Mouse (Mus musculus): ENCODE data around the gene Mettl7a1. TPM values are rescaled to one million over a fixed set of nuclear protein-coding genes. Genes with fewer than 3 reads are reported as not detected.

The Mettl7a1 gene
- polyA plus RNA-seq, 2 experiments, result 4.7 to 22.9 TPM

GRCm38 (mm10) chr15:100280626-100281025 is 23.3 kb upstream of the Mettl7a1 start, which contains the start of gene Tmprss12:
TSS of gene Tmprss12 (plus strand) at chr15:100280837.
- Histone ChIP-seq H3K4me1 (replicated peaks; ENCODE audit: control insufficient read depth in 2 of 2, insufficient read depth in 2 of 2, low read length in 1 of 2) (no peaks in the 10 kb centered on the region), H3K4me2 (ENCODE audit: low read depth) (no peak within 1 kb of the TSS), H3K9ac (replicated peaks) (no peak within 1 kb of the TSS), H3K27me3 (ENCODE audit: control insufficient read depth, insufficient read depth, low read length) (no peaks in the 10 kb centered on the region), H3K36me3 (replicated peaks; ENCODE audit: control insufficient read depth, insufficient read depth, low read depth) (no peaks in the 10 kb centered on the region), H3K9me3 (ENCODE audit: control insufficient read depth, low read length) (no peaks in the 10 kb centered on the region), H3K4me3 (ENCODE audit: insufficient read depth in 1 of 2, low read depth in 2 of 2, low read length in 2 of 2) (no peak within 1 kb of the TSS), H3K27ac (no peak within 1 kb of the TSS)
- ATAC-seq (ENCODE audit: insufficient read depth) (no peak), DNase-seq (ENCODE audit: low read depth in 3 of 3, low spot score in 3 of 3) (no peak)
- WGBS (ENCODE audit: insufficient replicate concordance), result 87% methylated on average over 20 of the region's 20 CpGs
- no peak for TF ChIP-seq CTCF (IDR thresholded peaks at IDR 0.05; ENCODE audit: low read depth)
- TF ChIP-seq EP300 (IDR thresholded peaks at IDR 0.05; ENCODE audit: low read depth), result no peak

DNA sequence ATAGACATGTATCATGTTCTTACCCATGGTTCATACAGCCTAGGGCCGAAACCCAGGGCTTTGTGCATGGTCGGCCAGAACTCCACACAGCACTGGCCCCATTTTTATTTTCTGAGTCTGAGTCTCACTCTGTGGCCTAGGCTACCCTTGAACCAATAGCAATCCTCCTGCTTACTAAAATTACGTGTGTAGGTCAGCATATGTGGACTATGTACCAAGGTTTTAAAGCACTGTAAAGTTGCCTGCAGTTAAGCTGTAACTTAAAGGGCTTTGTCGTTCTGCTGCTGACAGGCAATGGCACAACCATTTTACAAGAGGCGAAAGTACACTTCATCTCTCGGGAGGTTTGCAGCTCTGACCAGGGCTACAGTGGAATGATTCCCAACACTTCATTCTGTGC is 15.0 kb upstream of the Mettl7a1 start:
- ATAC-seq (ENCODE audit: insufficient read depth) (no peak), DNase-seq (ENCODE audit: low read depth in 3 of 3, low spot score in 3 of 3) (no peak)
- no peak overlapping the region for H3K9ac ChIP-seq (replicated peaks)
- no peaks in the 10 kb centered on the region for H3K4me1 ChIP-seq (replicated peaks; ENCODE audit: control insufficient read depth in 2 of 2, insufficient read depth in 2 of 2, low read length in 1 of 2)
- no peak overlapping the region for H3K4me3 ChIP-seq (ENCODE audit: insufficient read depth in 1 of 2, low read depth in 2 of 2, low read length in 2 of 2)
- H3K27me3 ChIP-seq (ENCODE audit: control insufficient read depth, insufficient read depth, low read length), result no peaks in the 10 kb centered on the region
- no peak overlapping the region for H3K4me2 ChIP-seq (ENCODE audit: low read depth)
- TF ChIP-seq EP300 (IDR thresholded peaks at IDR 0.05; ENCODE audit: low read depth) (no peak), CTCF (IDR thresholded peaks at IDR 0.05; ENCODE audit: low read depth) (no peak)
- no peaks in the 10 kb centered on the region for H3K9me3 ChIP-seq (ENCODE audit: control insufficient read depth, low read length)
- no peaks in the 10 kb centered on the region for H3K36me3 ChIP-seq (replicated peaks; ENCODE audit: control insufficient read depth, insufficient read depth, low read depth)
- H3K27ac ChIP-seq, result no peak overlapping the region
- 77% methylated on average over 6 of the region's 6 CpGs for WGBS (ENCODE audit: insufficient replicate concordance)

GRCm38 (mm10) chr15:100290858-100291257 is 13.1 kb upstream of the Mettl7a1 start:
- WGBS (ENCODE audit: insufficient replicate concordance), result 64% methylated on average over 5 of the region's 5 CpGs
- no peaks in the 10 kb centered on the region for H3K27me3 ChIP-seq (ENCODE audit: control insufficient read depth, insufficient read depth, low read length)
- ATAC-seq (ENCODE audit: insufficient read depth) (no peak), DNase-seq (ENCODE audit: low read depth in 3 of 3, low spot score in 3 of 3) (no peak)
- TF ChIP-seq CTCF (IDR thresholded peaks at IDR 0.05; ENCODE audit: low read depth) (no peak), EP300 (IDR thresholded peaks at IDR 0.05; ENCODE audit: low read depth) (no peak)
- no peaks in the 10 kb centered on the region for H3K4me1 ChIP-seq (replicated peaks; ENCODE audit: control insufficient read depth in 2 of 2, insufficient read depth in 2 of 2, low read length in 1 of 2)
- no peak overlapping the region for H3K4me2 ChIP-seq (ENCODE audit: low read depth)
- H3K36me3 ChIP-seq (replicated peaks; ENCODE audit: control insufficient read depth, insufficient read depth, low read depth), result no peaks in the 10 kb centered on the region
- no peaks in the 10 kb centered on the region for H3K9me3 ChIP-seq (ENCODE audit: control insufficient read depth, low read length)
- H3K27ac ChIP-seq, result no peak overlapping the region
- H3K9ac ChIP-seq (replicated peaks), result no peak overlapping the region
- H3K4me3 ChIP-seq (ENCODE audit: insufficient read depth in 1 of 2, low read depth in 2 of 2, low read length in 2 of 2), result no peak overlapping the region

DNA sequence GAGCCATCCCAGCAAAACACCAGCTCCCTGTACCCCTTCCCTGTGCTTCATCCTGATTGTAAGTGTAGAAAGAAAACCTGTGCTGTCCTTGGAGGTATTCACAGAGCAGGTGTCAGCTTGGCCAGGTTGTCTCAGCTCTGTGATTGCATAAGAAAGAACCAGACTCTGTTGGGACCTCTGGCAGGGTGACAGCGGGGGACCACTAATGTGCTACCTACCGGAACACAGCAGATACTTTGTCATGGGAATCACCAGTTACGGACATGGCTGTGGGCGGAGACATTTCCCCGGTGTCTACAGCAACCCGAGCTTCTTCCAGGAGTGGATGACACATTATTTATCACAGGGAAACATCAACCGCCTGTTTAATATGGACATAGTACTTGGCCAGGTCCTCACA is 11.6 kb upstream of the Mettl7a1 start:
- Histone ChIP-seq H3K4me2 (ENCODE audit: low read depth) (no peak overlapping the region), H3K4me3 (ENCODE audit: insufficient read depth in 1 of 2, low read depth in 2 of 2, low read length in 2 of 2) (no peak overlapping the region), H3K9me3 (ENCODE audit: control insufficient read depth, low read length) (no peaks in the 10 kb centered on the region), H3K27me3 (ENCODE audit: control insufficient read depth, insufficient read depth, low read length) (no peaks in the 10 kb centered on the region), H3K27ac (no peak overlapping the region), H3K4me1 (replicated peaks; ENCODE audit: control insufficient read depth in 2 of 2, insufficient read depth in 2 of 2, low read length in 1 of 2) (no peaks in the 10 kb centered on the region), H3K36me3 (replicated peaks; ENCODE audit: control insufficient read depth, insufficient read depth, low read depth) (no peaks in the 10 kb centered on the region), H3K9ac (replicated peaks) (no peak overlapping the region)
- DNase-seq (ENCODE audit: low read depth in 3 of 3, low spot score in 3 of 3) (no peak), ATAC-seq (ENCODE audit: insufficient read depth) (no peak)
- WGBS (ENCODE audit: insufficient replicate concordance), result 64% methylated on average over 7 of the region's 7 CpGs
- TF ChIP-seq CTCF (IDR thresholded peaks at IDR 0.05; ENCODE audit: low read depth) (no peak), EP300 (IDR thresholded peaks at IDR 0.05; ENCODE audit: low read depth) (no peak)

DNA sequence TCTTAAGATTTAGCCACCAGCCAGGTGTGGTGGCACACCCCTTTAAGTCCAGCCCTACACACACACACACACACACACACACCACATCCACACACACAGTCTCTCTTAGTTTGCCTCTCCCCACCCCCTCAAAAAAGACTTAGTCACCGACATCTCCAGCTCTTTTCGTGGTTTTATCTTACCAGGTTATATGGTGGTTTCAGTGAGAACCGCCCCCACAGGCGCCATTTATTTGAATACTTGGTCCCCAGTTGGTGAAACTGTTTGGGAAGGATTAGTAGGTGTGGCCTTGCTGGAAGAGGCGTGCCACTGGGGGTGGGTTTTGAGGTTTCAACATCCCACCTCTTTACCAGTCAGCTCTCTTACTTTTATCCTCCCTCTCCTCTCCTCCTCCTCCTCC is 6.1 kb upstream of the Mettl7a1 start:
- H3K4me1 ChIP-seq (replicated peaks; ENCODE audit: control insufficient read depth in 2 of 2, insufficient read depth in 2 of 2, low read length in 1 of 2), result peaks cover 5 to 10% of the 10 kb centered on the region in 2 experiments
- no peak overlapping the region for H3K4me3 ChIP-seq (ENCODE audit: insufficient read depth in 1 of 2, low read depth in 2 of 2, low read length in 2 of 2)

More for the DNA sequence above, 6.1 kb upstream of the Mettl7a1 start:
- Histone ChIP-seq H3K27me3 (ENCODE audit: control insufficient read depth, insufficient read depth, low read length) (no peaks in the 10 kb centered on the region), H3K36me3 (replicated peaks; ENCODE audit: control insufficient read depth, insufficient read depth, low read depth) (no peaks in the 10 kb centered on the region), H3K27ac (no peak overlapping the region), H3K9me3 (ENCODE audit: control insufficient read depth, low read length) (no peaks in the 10 kb centered on the region), H3K4me2 (ENCODE audit: low read depth) (no peak overlapping the region), H3K9ac (replicated peaks) (no peak overlapping the region)
- DNase-seq (ENCODE audit: low read depth in 3 of 3, low spot score in 3 of 3) (no peak), ATAC-seq (ENCODE audit: insufficient read depth) (no peak)
- TF ChIP-seq EP300 (IDR thresholded peaks at IDR 0.05; ENCODE audit: low read depth) (no peak), CTCF (IDR thresholded peaks at IDR 0.05; ENCODE audit: low read depth) (no peak)
- 60% methylated on average over 5 of the region's 5 CpGs for WGBS (ENCODE audit: insufficient replicate concordance)
